Mouse (Mus musculus) T-helper 1 cell (primary cell): ENCODE results near the gene Mre11a.

ENCODE experiments used
- in situ Hi-C: fragments of 300-600 bp; cut with MboI, MseI; formaldehyde crosslinking; loops from one replicate; pipeline ENCODE4 v1.15.1; 2025; ENCODE audit warnings: high pct_unique_total_duplicates

The Mre11a gene

GRCm38 (mm10) chr9:14784039-14785002, at the start of gene Mre11a, which contains the start of gene Ankrd49:
Mre11a (plus strand) TSS chr9:14784654.
Ankrd49 (minus strand) TSS chr9:14784856.
- in situ Hi-C loops = no loop called here

GRCm38 (mm10) chr9:14739498-14740150, 44.8 kb upstream of the Mre11a start:
- in situ Hi-C loops = loop anchor here (10.0 kb wide), 2 partner anchors 375 to 685 kb away; partner anchors contain the start of gene Hephl1

- in situ Hi-C loops = loop anchor here (10.0 kb wide), 1 partner anchor 374 kb away; the partner anchor contains the start of gene Hephl1
Observed at GRCm38 (mm10) chr9:14740151-14740924, 44.1 kb upstream of the Mre11a start, which contains the start of gene Piwil4. Piwil4 (minus strand) TSS chr9:14740733.

GRCm38 (mm10) chr9:14750901-14751502, 33.5 kb upstream of the Mre11a start:
- in situ Hi-C loops = no loop called here

GRCm38 (mm10) chr9:14751503-14752000, 32.9 kb upstream of the Mre11a start:
- in situ Hi-C loops = no loop called here

GRCm38 (mm10) chr9:14752001-14752522, 32.4 kb upstream of the Mre11a start, which contains the start of gene Fut4:
Fut4 (minus strand) TSS chr9:14752393.
- in situ Hi-C loops = no loop called here

GRCm38 (mm10) chr9:14753947-14754346, 30.5 kb upstream of the Mre11a start:
- in situ Hi-C loops = no loop called here

GRCm38 (mm10) chr9:14754469-14754868, 30.0 kb upstream of the Mre11a start:
- in situ Hi-C loops = no loop called here

- in situ Hi-C loops = no loop called here
Observed at GRCm38 (mm10) chr9:14758590-14758989, 25.9 kb upstream of the Mre11a start.

- in situ Hi-C loops = no loop called here
Observed at GRCm38 (mm10) chr9:14759261-14759660, 25.2 kb upstream of the Mre11a start.

- in situ Hi-C loops = no loop called here
Observed at GRCm38 (mm10) chr9:14764765-14765164, 19.7 kb upstream of the Mre11a start.

GRCm38 (mm10) chr9:14769811-14770210, 14.6 kb upstream of the Mre11a start:
- in situ Hi-C loops = no loop called here

GRCm38 (mm10) chr9:14770803-14771471, 13.5 kb upstream of the Mre11a start, which contains the start of gene 1700012B09Rik:
1700012B09Rik (minus strand) TSS chr9:14771030.
- in situ Hi-C loops = no loop called here

GRCm38 (mm10) chr9:14772074-14772473, 12.4 kb upstream of the Mre11a start:
- in situ Hi-C loops = no loop called here

GRCm38 (mm10) chr9:14773813-14774212, 10.6 kb upstream of the Mre11a start:
- in situ Hi-C loops = no loop called here

- in situ Hi-C loops = no loop called here
Observed at GRCm38 (mm10) chr9:14778341-14778740, 6.1 kb upstream of the Mre11a start.

GRCm38 (mm10) chr9:14787356-14787755, 2.9 kb downstream of the Mre11a start:
- in situ Hi-C loops = no loop called here

GRCm38 (mm10) chr9:14805714-14806113, 21.3 kb downstream of the Mre11a start:
- in situ Hi-C loops = no loop called here

- in situ Hi-C loops = no loop called here
Observed at GRCm38 (mm10) chr9:14806786-14807185, 22.3 kb downstream of the Mre11a start.

- in situ Hi-C loops = no loop called here
Observed at GRCm38 (mm10) chr9:14810111-14810510, 25.7 kb downstream of the Mre11a start.
